Mouse (Mus musculus) A20 (cell line): ENCODE data around the gene Borcs7.
A peak's percentile ranks its signal among the peaks of the same experiment; 100 is the strongest.
"Not testable (repeated sequence)": the region's sequence is repeated elsewhere in the genome, so short reads cannot be mapped to it uniquely, and the experiment has no call there.

Experiments used
- DNase-seq: peaks from one replicate; pipeline ENCODE4 v3.0.0-alpha.2; 2011; ENCODE audit warnings: low read depth, low spot score

Gene Borcs7

DNA sequence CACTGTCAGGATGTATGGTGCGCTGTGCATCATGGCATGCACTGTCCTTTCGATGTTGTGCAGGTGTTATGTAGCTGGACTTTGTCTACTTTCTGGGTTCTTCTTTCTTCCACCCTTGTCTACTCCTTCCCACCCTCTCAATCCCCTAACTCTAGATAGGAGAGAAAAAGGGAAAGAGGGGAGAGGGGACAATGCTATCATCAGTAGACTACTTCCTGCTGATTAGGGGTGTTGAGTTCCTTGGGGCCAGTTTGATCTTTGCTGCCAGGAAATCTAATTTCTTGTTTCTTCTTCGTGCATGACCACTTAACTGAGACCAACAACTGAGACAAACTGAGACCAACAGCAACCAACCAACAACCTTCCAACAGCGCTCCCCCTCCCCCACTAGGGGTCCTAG, 20.9 kb downstream of the Borcs7 start:
- no peak for DNase-seq

DNA sequence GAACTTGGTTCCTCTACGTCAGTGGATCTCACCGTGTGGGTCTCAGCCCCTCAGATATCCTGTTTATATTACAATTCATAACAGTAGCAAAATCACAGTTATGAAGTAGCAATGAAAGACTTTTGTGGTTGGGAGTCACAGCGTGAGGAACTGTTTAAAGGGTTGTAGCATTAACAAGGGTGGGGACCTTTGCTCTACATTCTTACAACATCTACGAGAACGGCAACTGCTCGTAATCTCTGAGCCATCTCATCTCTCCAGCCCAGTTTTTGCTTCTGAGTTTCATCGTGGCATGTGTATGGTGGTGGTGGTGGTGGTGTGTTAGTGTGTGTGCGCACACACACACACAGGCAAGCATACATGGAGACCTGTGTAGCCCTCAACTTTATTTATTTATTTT, 24.5 kb downstream of the Borcs7 start:
- no peak for DNase-seq

DNA sequence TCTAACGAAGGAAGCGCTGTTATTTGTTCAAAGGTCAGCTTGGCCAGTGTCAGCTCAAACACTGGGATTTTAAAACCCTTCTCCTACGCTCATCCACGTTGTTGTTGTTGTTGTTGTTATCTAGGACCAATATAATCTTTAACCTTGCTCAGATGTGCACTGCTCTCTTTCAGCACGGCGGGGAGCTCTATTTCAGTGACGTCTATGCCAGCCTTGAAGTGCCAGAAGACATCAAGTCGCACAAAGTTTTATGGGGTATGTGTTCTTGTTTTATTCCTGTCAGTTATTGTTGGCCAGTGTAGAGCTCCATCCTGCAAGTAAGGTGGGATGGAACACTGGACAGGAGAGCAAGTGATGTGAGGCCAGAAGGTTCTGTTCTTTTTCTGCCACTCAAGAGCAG, 25.3 kb downstream of the Borcs7 start:
- no peak for DNase-seq

DNA sequence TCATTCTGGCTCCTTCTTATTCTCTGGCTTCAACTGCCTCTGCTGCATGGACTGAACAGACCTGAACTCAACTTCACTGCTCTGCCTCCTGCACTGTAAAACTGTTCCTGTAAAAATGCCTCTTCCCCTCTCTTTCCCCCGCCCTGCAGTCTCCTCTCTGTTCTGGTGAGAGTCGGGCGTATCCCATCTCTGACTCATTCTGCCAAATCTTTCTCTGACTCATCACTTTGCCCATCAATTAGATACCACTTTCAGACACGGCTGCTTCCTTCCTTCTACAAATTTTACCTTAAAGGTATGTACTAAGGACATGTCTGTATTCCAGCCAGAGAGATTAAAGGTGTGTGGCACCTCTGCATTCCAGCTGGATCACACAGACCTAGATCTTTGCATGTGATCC, 28.4 kb downstream of the Borcs7 start:
- no peak for DNase-seq

DNA sequence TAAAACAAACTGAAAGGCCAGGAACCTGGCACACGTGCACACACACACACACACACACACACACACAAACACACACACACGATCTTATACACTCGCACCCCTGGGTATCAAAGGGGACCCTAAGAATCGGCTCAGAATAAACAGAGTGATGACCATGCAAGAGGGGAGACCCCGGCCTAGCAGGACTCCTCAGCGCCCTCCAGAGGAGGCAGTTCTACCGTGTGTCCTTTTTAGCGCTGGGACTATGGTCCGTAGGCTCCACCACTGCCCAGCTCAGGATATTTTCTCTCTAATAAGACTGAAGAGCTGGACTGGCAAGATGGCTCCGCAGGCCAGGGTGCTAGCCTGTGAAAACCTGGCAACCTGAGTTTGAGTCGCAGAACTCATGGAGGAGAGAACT, 34.7 kb downstream of the Borcs7 start:
- no peak for DNase-seq

DNA sequence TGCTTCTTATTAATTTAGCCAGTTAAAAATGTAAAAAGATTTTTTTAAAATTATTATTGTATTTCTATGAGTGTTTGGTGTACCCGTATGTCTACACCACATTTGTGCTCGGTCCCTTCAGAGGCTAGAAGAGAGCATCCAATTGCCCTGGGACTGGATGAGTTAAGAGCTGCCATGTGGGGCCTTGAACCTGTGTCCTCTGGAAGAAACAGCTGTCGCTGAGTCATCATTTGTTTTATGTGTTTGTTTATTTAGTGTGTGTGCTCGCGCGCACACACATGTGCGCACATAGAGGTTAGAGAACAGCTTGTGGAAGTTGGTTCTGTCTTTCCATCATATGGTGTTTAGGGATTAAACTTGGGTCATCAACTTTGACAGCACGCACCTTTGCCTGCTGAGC, 36.4 kb downstream of the Borcs7 start:
- DNase-seq: no peak

DNA sequence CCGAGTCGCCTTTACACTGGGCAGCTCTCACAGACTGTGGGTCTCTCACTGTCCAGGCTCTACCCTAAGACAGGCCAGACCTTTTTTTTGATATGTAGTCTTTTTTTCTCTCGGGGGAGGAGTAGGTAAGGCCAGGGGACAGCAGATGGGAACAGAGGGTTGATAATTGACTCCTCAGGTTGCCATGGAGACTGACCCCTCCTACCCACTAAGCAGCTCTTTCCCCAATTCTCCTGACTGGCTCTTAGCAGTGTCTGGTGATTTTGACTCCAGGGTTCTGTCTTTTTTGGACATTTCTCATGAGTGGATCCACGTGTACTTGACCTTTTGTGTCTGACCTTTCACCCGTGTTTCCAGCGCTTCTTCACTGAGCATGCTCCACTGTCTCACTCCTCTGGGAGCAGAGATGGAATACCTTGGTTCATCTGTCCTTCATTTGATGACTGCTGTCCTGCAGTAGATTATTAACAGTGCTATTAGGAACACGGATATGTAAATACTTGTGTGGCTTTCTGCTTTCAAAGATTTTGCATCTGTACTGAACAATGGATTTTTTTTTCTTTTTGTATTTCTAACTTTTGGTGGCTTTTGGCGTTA, 37.5 kb downstream of the Borcs7 start:
- DNase-seq: no peak

DNA sequence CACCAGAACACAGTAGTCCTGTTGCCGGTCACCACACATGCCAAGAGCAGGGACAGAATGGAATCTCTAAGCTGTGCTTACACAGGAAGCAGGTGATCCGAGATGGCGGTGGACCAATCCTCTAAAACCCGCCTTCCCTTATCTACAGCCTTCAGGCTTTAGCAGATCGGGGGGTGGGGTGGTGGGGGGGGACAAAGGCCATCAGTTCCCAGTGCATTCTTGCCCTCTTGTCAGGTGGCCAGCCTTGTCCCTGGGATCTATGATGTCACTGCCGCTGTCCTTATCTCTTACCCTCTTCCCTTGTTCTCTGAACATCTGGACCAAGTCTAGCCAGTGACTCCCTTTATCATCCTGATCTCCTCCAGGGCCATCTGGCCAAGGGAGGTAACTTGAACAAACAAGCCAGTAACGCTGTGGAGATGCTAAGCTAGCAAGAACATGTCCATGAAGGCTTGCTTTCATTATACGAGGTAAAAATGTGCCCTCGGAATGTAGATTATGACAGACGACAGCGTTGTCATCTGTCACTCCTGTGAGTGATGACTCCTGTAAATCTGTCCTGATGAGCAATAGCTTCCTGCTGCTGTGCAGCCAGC, 38.3 kb downstream of the Borcs7 start:
- DNase-seq: no peak

DNA sequence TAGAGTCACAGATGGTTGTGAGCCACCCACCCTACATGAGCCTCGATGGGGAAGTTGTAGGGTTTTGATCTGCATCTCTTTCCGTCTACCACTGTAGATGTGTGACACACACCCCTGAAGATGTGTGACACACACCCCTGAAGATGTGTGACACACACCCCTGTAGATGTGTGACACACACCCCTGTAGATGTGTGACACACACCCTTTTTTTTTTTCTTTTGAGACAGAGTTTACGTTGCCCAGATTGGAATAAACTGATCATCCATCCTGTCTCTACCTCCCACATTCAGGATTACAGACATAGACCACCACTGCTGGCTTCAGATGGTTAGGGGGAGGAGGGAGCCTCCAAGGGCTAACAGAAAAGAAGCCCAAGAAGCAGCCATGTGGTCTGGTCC, 39.2 kb downstream of the Borcs7 start:
- DNase-seq: no peak

DNA sequence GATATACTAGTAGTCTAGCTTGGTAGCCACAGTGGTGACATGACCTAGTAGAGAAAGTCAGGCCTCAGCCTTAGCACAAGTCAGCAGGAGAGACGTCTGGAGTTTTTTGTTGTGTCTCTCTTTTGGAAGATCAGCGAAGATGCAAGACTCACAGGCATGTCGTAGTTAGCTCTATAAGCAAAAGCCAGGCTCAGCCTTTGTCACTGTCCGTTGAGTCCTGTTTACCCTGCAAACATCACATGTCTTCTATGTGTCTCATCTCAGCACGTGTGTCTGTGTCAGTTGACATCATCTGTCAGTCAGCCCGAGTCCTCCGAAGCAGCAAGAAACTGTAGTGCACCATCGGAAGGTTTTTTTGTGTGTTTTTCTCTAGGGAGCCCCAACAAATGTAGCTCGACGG, 41.6 kb downstream of the Borcs7 start:
- no peak for DNase-seq

DNA sequence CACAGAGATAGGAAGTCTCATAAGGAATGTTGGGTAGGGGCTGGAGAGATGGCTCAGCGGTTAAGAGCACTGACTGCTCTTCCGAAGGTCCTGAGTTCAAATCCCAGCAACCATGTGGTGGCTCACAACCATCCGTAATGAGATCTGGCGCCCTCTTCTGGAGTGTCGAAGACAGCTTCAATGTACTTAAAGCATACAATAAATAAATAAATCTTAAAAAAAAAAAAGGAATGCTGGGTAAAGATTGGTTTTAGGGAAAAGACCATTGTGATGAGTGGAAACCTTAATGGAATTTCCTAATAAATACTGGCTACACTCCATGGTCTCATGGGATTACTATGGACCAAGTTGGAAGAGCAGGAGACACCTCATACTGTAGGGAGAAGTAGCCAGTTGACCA, 43.0 kb downstream of the Borcs7 start:
- not testable (repeated sequence) for DNase-seq

DNA sequence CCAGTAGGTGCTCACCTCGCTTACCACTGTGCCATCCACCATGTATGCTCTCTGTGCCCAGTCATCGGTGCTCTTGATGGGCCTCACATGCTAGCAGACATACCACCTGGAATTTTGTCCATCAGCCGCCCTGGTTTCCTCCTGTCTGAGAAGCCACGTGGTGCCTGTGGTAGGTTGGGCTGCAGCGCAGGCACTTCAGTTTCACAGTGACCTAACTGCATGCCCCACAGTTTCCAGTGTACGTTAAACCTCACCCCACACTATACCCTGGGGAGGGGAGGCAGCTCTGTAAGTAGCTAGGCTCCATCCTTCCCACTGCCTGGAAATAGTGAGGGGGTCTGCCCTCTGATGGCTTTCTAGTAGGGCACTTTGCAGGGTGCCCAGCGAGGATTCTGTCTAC, 43.9 kb downstream of the Borcs7 start:
- no peak for DNase-seq

DNA sequence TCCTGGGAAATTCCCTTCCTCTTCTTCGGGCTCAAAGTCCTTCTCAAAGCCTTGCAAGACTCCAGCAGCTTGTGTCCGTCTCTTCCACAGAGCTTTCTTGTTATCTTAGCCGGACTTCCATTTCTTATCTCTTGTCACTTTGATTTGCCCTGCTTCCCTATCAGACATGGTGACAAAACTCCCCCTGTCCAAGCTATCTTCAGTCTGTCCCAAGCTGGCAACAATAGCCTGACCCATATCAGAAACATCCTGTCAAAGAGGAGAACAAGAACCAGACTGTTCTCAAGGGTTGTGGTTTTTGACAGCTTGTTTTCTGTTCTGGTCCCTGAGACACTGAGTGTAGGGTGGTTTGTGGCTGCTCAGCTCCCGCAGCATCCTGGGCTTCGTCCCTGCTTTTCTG, 45.5 kb downstream of the Borcs7 start:
- DNase-seq: no peak

DNA sequence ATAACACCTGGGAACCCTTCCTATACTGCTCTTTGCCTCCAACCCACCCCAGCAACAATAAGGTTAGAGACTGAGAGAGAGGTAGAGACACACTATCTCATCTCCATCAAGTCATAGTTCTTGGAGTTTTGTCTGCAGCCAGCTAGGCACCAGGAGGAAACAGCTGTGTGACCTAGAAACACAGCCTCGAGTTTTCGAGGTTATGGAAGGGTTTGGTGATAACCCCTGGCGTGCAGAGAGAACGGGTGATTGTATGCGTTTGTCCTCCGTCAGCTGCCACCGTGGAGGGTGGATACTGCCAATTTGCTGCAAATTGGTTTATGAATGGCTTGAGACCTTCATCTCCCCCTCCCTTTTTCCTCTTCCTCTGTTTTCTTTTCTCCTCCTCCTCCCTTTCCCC, 47.4 kb downstream of the Borcs7 start:
- no peak for DNase-seq

DNA sequence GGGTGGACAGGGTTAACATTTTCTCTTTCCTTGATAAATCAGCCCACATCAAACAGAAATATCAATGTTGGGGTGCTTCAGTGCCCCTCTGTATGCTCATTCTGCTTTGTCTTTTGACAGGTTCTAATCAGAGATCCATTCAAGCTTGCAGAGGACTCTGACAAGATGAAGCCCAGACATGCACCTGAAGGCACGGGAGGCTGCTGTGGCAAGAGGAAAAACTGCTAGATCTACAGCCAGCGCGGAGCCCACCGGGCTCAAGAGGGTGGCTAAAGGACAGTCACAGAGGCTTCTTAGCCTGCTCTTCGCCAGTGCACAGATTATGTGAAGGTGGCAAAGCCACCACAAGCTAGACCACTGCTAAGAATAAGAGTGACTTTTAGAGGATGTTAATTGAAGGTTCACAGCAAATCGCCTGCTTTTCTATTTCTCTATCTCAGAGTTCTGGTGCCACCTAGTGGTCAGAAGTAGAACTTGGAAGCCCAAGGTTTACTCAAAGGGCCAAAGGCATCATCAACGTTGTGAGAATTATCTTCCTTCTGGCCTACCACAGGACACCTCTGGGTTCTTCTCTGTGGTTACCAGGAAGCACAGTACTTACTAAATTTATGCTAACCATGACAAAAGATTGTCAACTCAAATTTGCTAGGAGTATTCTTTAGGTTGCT, 50.8 kb downstream of the Borcs7 start:
- DNase-seq: peak; percentile 73

DNA sequence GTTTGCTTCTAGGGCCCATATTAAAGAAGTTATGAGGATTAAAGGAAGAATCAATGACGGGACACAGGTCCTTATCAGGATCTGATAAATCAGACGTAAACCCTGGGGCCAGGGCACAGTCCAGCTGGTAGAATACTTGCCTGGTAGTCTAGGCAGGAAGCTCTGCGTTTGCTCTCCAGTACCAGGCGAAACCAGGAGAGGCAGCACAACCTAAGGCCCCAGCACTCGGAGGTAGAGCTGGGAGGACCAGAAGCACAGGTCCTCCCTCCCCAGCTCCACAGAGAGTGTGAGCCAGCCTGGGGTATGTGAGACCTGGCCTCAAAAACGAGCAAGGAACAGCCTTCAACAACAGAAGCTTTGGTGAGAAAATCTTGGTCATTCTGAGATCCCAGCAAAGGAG, 51.9 kb downstream of the Borcs7 start:
- peak; percentile 29 for DNase-seq

DNA sequence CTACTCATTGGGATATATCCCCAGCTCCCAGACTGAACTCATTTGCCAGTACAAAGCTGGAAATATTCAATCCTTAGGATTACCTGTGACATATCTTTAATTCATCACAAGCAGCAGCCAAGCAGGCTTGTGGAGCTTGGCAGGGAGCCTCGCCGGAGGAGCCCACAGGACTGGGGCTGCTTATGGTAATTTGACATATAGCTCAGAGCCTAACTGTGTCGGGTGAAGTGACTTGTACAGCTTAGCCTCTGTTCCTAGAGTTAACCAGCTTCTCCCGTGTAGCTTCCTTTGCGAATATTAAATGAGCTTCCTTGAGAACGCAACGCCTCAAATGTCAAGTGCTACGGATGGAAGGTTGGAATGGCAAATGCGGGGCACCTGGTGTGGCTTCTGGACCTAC, 55.0 kb downstream of the Borcs7 start:
- DNase-seq: no peak

DNA sequence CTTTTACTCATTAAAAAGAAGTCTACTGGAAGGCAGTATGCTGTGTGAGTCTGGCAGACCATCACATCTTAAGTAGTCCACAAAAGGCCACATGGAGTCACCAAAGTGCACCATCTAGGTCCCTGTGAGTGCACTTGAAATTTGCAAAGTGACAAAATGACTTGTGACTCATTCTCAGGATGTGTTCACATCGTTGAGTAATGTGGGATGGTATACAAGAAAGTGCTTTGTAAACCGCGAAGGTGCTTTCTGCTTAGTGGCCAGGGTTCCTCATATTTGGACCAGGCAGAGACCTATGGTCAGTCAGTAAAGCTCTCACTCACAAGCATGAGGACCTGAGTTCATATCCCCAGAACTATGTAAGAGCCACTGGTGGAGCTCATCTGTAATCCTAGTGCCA, 58.1 kb downstream of the Borcs7 start:
- DNase-seq: no peak

DNA sequence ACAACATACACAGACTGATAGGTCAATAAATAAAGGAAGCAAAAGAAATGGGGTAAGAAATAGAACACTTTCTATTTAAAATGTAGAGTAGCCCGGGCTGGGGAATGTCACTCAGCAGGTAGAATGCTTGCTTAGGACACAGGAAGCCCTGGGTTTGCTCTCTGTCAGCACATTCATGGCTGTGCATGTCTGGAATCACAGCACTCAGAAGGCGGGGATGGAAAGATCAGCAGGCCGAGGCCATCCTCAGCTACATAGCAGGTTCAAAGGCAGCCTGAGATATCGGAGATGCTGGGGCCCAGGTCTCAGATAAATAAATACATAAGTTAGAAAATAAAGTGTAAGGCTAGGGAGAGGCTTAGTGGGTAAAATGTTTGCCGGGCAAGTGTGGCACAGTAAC, 62.5 kb downstream of the Borcs7 start:
- no peak for DNase-seq
